Mouse (Mus musculus) hindbrain, embryonic 15.5 days (tissue): ENCODE data around the gene Astn2. TPM values are rescaled to one million over a fixed set of nuclear protein-coding genes. Genes with fewer than 3 reads are reported as not detected.

ENCODE experiments used
- ATAC-seq: fragments of 200-750 bp; cut with Nextera tagmentation; 2 replicates; pipeline ENCODE4 v1.8.0; 2017; ENCODE audit warnings: low read depth, moderate number of reproducible peaks, moderate TSS enrichment; ENCODE audit not compliant: low FRiP score
- H3K27ac ChIP-seq: fragments of 300-500 bp; sonication (generic); replicated peaks from 2 replicates; pipeline ENCODE4 v1.5.1; 2015; ENCODE audit warnings: mild to moderate bottlenecking, inconsistent platforms
- H3K27me3 ChIP-seq: fragments of 300-500 bp; sonication (generic); 2 replicates; pipeline ENCODE4 v1.6.1; 2015; ENCODE audit warnings: control low read depth, inconsistent platforms
- H3K36me3 ChIP-seq: fragments of 300-500 bp; sonication (generic); 2 replicates; pipeline ENCODE4 v1.6.1; 2015; ENCODE audit warnings: control low read depth, inconsistent platforms
- H3K4me1 ChIP-seq: fragments of 300-500 bp; sonication (generic); replicated peaks from 2 replicates; pipeline ENCODE4 v1.6.1; 2015; ENCODE audit warnings: control low read depth, inconsistent platforms
- H3K4me2 ChIP-seq: fragments of 300-500 bp; sonication (generic); 2 replicates; pipeline ENCODE4 v1.6.1; 2015; ENCODE audit warnings: moderate library complexity, mild to moderate bottlenecking, inconsistent platforms
- H3K4me3 ChIP-seq: fragments of 300-500 bp; sonication (generic); 2 replicates; pipeline ENCODE4 v1.5.1; 2015; ENCODE audit warnings: mild to moderate bottlenecking, inconsistent platforms
- H3K9ac ChIP-seq: fragments of 300-500 bp; sonication (generic); 2 replicates; pipeline ENCODE4 v1.6.1; 2015; ENCODE audit warnings: inconsistent platforms
- H3K9me3 ChIP-seq: fragments of 300-500 bp; sonication (generic); 2 replicates; pipeline ENCODE4 v1.6.1; 2016; ENCODE audit warnings: control low read depth, inconsistent platforms
- WGBS: fragments of 180-500 bp; shearing (Covaris S2); methylation state at CpG from one replicate; pipeline ENCODE4 v1.1.7; 2015; 5-methylcytosine and 5-hydroxymethylcytosine counted together
- polyA plus RNA-seq: library from polyadenylated mRNA; unstranded; fragments of >200 nt; fragmentation: Nextera tagmentation; extraction: Ambion mirVana; gene quantifications from 2 replicates; pipeline ENCODE4 v1.2.1, GENCODE M21; 2015

The Astn2 gene
- polyA plus RNA-seq, 1 experiment from 2014 or later = 3.5 TPM

DNA sequence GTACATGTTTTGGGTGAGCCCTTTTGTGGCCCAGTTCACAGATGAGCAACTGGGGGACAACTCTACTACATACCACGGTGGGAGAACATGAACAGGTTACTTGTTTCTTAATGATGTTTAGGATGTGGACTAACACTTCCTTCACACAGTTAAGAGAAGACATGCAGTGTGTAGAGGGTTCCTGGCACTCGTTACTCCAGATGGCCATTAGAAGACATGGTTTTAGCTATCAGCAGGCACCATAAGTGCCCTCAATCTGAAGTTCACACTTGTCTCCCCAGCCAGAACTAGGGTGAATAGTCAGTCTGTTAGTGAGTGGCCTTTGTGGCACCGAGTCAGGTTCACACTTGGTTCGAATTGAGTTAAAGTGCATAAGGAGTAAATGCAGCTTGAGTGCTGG, 796.3 kb downstream of the Astn2 start:
- ATAC-seq = no peak
- Histone ChIP-seq H3K9me3 (no peaks in the 10 kb centered on the region), H3K4me1 (peaks cover 50% of the 10 kb centered on the region), H3K4me3 (no peak overlapping the region), H3K4me2 (no peak overlapping the region), H3K9ac (no peak overlapping the region), H3K27ac (no peak overlapping the region), H3K27me3 (no peaks in the 10 kb centered on the region), H3K36me3 (peaks cover 2% of the 10 kb centered on the region; the same call in 1 of the 2 replicates)
- WGBS = 95% methylated on average over 4 of the region's 4 CpGs

DNA sequence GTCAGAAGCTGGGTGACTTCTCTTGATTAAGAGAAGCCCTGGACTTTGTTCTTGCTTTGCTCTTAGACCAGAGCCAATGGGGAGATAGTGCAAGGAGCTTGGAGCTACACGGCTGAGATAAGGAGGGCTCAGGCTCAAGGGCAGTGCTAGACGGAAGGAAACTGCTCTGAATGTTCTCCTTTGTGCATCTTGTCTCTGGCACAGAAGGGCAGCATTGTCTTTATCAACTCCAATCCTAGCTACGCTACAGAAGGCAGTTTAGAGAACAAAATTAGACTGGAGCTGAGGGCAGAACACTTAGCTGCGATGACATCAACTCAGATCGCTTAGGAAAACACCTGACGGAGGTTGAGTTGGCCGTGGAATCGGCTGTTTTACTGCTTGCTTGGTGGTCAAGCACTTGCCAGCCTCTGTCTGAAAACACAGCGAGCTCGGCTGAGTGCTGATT, 797.2 kb downstream of the Astn2 start:
- Histone ChIP-seq H3K4me1 (peaks cover 50% of the 10 kb centered on the region), H3K9ac (no peak overlapping the region), H3K27me3 (no peaks in the 10 kb centered on the region), H3K27ac (no peak overlapping the region), H3K4me2 (peak overlapping the region; percentile 60), H3K9me3 (no peaks in the 10 kb centered on the region), H3K4me3 (peak overlapping the region; percentile 0; the same call in 1 of the 2 replicates), H3K36me3 (no peaks in the 10 kb centered on the region)
- 81% methylated on average over 10 of the region's 10 CpGs for WGBS
- no peak for ATAC-seq

DNA sequence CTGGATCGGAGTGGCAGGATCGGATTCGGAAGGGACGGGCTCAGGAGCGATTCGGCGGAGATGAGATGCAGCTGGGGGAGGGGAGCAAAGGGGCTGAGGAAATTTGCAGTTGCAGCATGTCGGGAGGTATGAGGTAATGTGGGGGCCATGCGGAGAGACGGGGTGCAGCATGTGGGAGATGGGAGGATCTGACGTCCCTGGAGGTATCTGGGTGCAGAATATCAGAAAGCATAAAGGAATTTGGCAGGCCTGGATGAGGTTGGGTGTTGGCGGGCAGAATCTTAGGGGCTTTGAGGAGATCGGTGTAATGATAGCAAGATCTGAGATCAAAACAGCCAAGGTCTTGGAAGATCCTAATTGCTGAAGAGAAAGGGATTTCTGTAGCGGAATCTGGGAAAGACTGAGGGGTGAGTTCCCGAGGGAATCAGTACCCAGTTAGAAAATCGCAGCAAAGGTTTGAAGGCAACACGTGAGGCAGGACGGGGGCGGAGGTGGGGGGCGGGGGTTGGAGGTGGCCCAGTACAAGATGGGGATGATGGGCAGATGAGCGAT, 799.2 kb downstream of the Astn2 start:
- Histone ChIP-seq H3K36me3 (no peaks in the 10 kb centered on the region), H3K27me3 (no peaks in the 10 kb centered on the region), H3K4me3 (peak overlapping the region; percentile 76), H3K4me2 (peak overlapping the region; percentile 60), H3K9me3 (no peaks in the 10 kb centered on the region), H3K4me1 (peaks cover 40% of the 10 kb centered on the region), H3K9ac (peak overlapping the region; percentile 82), H3K27ac (peak overlapping the region; percentile 90)
- WGBS = under 1% methylated on average over 21 of the region's 21 CpGs
- ATAC-seq = peak; percentile 88

DNA sequence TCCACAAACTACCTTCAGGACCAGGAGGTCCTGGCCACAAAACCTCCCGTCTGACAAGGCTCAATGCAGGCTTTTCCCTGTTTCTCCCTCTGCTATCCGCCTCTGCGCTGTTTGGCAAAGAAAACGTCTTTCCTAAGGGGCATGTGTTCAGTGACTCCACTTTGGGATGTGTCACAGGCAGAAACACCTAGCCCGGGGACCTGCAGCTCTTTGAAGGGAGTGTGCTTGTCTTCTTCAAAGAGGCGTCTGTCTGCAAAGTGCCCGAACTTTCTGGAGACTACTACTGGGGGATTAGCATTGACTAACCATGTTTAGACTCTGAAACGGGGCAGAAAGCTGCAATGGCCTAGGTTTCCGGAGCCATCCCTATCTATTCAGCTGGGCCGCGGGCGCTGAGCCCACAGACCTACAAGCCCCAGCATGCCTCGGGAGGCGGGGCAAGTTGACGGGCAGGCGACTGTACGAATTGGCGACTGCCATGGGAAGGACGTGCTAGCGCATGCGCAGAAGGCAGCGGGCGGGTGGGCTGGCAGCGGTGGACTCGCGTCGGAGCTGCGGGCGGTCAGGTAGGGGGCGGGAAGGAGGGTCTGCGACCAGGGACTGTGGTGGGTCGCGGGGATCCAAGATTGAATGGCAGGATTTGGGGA, 799.8 kb downstream of the Astn2 start, which contains the start of gene Trim32:
TSS of gene Trim32 (plus strand) at position 483 of the 647 bp plus-strand sequence.
- no peaks in the 10 kb centered on the region for H3K9me3 ChIP-seq
- 3% methylated on average over 33 of the region's 33 CpGs for WGBS
- H3K4me3 ChIP-seq = peak within 1 kb of the TSS; percentile 76
- ATAC-seq = peak; percentile 96
- no peaks in the 10 kb centered on the region for H3K27me3 ChIP-seq
- no peaks in the 10 kb centered on the region for H3K36me3 ChIP-seq
- H3K9ac ChIP-seq = peak within 1 kb of the TSS; percentile 82
- H3K4me1 ChIP-seq = peaks cover 36% of the 10 kb centered on the region
- peak within 1 kb of the TSS; percentile 90 for H3K27ac ChIP-seq
- H3K4me2 ChIP-seq = peak within 1 kb of the TSS; percentile 60

DNA sequence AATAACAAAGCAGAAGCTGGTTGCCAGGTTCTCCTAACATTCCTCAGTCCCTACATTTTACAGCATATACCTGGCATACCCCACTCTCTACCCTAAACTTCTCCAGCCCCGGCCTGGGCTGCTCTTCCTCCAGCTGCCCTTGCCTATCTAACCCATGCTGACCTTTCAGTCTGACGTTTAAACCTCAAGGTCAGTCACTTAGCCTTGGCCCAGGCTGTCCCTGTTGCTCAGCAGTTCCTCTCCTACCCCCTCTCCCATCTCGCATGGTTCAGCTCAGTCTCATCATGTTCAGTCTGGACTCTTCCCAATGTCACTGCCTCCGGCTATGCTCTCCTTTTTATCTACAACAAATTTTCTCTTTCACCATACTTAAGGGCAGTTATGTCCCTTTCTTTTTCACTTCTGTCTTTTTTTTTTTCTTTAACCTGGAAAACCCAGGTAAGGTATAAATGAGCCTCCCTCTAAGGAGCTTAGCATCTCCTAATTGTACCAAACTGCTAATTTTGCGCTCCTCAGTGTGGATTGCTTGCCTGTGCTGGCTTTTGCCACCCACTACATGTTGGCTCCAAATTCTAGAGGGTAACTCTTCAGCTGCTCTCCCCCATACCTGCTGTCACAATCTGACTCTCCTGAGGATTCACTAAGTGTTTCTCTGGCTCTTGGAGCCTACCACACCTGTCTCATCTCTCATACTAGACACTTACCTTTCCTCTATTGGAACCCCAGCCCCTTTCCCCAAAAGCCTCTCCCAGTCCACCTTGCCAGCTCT, 809.6 kb downstream of the Astn2 start:
- H3K4me1 ChIP-seq = no peaks in the 10 kb centered on the region
- no peak overlapping the region for H3K4me3 ChIP-seq
- H3K27ac ChIP-seq = no peak overlapping the region
- no peaks in the 10 kb centered on the region for H3K27me3 ChIP-seq
- H3K9ac ChIP-seq = no peak overlapping the region
- no peaks in the 10 kb centered on the region for H3K9me3 ChIP-seq
- no peak overlapping the region for H3K4me2 ChIP-seq
- no peak for ATAC-seq
- WGBS = 77% methylated on average over 5 of the region's 5 CpGs
- no peaks in the 10 kb centered on the region for H3K36me3 ChIP-seq

DNA sequence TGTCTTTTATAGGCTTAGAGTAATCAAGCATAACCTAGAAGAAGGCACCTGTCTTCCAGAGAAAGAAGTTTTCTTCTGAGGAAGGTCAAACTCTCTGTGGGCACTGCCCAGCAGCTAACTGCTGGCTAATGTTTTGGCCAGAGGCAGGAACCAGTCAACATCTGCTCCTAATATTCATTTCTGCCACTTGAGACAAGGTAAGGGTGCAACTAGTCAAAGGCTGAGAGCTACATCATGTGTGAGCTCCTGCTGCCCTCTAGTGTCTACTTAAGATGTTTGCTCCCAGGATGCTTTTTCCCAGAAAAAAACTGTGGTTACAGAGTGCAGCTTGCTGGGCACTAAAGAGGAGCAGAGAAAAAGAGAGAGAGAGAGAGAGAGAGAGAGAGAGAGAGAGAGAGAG, 814.6 kb downstream of the Astn2 start:
- Histone ChIP-seq H3K36me3 (no peaks in the 10 kb centered on the region), H3K27ac (no peak overlapping the region), H3K4me2 (no peak overlapping the region), H3K4me1 (peaks cover 6% of the 10 kb centered on the region; the same call in 1 of the 2 replicates), H3K4me3 (no peak overlapping the region), H3K27me3 (no peaks in the 10 kb centered on the region), H3K9me3 (no peaks in the 10 kb centered on the region), H3K9ac (no peak overlapping the region)
- ATAC-seq = peak; percentile 71; the same call in 1 of the 2 replicates

DNA sequence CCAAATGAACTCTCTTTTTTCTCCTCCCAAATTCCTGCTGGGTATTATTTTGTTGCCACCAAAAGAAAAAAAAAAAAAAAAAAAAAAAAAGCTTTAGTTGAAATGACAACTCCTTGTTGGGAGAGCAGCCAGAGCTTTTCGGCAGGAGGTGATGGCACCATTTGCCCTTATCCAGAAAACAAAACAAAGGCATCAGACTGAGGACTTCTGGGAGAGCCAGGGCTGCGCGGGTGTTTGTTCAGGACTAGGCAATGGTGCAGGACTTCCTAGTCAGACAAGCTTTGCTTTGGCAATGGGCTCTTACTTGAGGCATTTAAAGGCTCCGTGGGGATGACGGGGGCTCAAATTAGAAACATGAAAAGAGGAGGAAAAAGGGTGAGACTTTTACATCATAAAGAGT, 817.5 kb downstream of the Astn2 start:
- no peaks in the 10 kb centered on the region for H3K36me3 ChIP-seq
- H3K9ac ChIP-seq = no peak overlapping the region
- peaks cover 6% of the 10 kb centered on the region; the same call in 1 of the 2 replicates for H3K4me1 ChIP-seq
- no peaks in the 10 kb centered on the region for H3K27me3 ChIP-seq
- H3K4me3 ChIP-seq = no peak overlapping the region
- H3K27ac ChIP-seq = no peak overlapping the region
- H3K4me2 ChIP-seq = no peak overlapping the region
- no peaks in the 10 kb centered on the region for H3K9me3 ChIP-seq
- 0 out of 2 replicates have a peak, but pooled peaks have one; percentile 43 for ATAC-seq
- WGBS = 28% methylated on average over 5 of the region's 5 CpGs

DNA sequence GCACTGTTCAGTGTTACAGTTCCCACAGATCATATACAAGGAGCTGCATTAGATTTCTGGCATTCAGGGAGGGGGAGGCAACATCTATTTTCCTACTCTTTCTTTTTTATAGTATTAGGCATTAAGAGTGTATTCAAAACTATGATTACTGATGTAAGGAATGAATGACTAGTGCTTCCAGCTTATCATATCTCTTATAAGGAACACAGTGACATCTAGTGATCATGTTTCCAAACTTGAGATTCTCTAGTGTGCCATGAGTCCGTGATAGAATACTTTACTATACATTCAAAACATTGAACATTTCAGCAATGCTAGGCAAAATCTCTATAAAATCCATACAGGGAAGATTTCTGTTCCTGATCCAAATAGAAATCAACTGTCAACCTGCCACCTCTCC, 824.2 kb downstream of the Astn2 start:
- no peak overlapping the region for H3K27ac ChIP-seq
- WGBS = 65% methylated on average over 1 of the region's 1 CpGs
- no peaks in the 10 kb centered on the region for H3K36me3 ChIP-seq
- H3K4me1 ChIP-seq = no peaks in the 10 kb centered on the region
- H3K9me3 ChIP-seq = no peaks in the 10 kb centered on the region
- H3K4me3 ChIP-seq = no peak overlapping the region
- no peak overlapping the region for H3K4me2 ChIP-seq
- no peak for ATAC-seq
- H3K27me3 ChIP-seq = no peaks in the 10 kb centered on the region
- no peak overlapping the region for H3K9ac ChIP-seq

DNA sequence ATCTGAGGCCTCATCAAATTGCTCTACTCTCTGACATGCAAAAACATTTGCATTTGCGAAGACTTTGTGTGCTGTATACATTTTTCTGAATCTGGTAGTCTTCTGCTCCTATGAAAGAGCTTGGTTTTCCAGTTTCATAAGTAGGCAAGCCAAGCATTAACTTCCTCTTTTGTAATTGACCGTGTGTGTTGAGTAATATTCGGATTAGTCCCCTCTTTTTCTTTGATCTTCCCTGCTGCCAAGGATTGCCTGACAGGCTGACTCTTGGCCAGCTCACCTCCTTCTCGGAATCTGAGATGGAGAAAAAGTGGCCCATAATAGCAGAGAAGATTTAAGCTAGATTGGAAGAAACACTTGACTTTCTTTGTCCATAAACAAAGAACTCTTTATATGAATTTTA, 838.9 kb downstream of the Astn2 start:
- no peak overlapping the region for H3K9ac ChIP-seq
- WGBS = 73% methylated on average over 4 of the region's 4 CpGs
- no peak overlapping the region for H3K4me2 ChIP-seq
- H3K36me3 ChIP-seq = no peaks in the 10 kb centered on the region
- no peaks in the 10 kb centered on the region for H3K27me3 ChIP-seq
- H3K9me3 ChIP-seq = no peaks in the 10 kb centered on the region
- no peak for ATAC-seq
- no peak overlapping the region for H3K27ac ChIP-seq
- no peak overlapping the region for H3K4me3 ChIP-seq
- no peaks in the 10 kb centered on the region for H3K4me1 ChIP-seq

DNA sequence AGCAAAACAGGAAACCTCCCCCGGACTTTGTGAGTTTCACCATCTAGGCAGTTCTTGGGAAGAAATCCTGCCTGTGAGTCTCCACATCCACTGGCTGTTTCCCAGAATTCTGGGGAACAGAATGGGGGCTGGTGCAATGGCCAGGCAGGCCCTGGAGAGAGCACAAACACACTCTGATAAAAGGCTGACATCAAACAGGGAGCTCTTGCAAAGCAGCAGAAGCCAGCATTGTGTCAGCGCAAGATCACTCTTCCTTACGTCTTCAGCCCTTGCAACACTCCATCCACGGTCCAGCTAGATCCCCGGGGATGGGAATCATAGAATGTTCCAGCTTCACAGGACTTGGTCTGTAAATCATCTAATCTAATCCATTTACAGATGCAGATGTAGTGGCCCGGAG, 855.9 kb downstream of the Astn2 start:
- WGBS = 67% methylated on average over 6 of the region's 6 CpGs
- Histone ChIP-seq H3K4me1 (no peaks in the 10 kb centered on the region), H3K4me2 (no peak overlapping the region)

DNA sequence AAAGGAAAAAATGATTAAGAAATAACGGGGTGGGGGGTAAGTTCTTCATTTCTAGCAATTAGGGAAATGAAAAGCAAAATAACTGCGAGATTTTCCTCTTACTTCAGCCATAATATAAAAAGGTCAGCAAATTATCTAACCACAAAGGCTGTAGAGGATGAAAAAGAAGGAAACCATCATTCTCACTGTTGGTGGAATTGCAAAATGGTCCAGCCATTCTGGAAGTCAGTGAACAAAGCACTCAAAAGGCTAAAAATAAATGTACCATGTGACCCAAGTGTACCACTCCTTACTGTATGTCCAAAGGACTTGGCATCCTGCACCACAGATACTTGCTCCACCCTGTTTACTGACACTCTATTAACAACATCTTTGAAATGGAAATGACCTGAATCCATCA, 858.8 kb downstream of the Astn2 start:
- no peaks in the 10 kb centered on the region for H3K4me1 ChIP-seq
- 85% methylated on average over 2 of the region's 2 CpGs for WGBS

More for the DNA sequence above, 855.9 kb downstream of the Astn2 start:
- Histone ChIP-seq H3K9ac (no peak overlapping the region), H3K4me3 (no peak overlapping the region), H3K36me3 (no peaks in the 10 kb centered on the region), H3K27ac (no peak overlapping the region), H3K27me3 (no peaks in the 10 kb centered on the region), H3K9me3 (no peaks in the 10 kb centered on the region)
- no peak for ATAC-seq

DNA sequence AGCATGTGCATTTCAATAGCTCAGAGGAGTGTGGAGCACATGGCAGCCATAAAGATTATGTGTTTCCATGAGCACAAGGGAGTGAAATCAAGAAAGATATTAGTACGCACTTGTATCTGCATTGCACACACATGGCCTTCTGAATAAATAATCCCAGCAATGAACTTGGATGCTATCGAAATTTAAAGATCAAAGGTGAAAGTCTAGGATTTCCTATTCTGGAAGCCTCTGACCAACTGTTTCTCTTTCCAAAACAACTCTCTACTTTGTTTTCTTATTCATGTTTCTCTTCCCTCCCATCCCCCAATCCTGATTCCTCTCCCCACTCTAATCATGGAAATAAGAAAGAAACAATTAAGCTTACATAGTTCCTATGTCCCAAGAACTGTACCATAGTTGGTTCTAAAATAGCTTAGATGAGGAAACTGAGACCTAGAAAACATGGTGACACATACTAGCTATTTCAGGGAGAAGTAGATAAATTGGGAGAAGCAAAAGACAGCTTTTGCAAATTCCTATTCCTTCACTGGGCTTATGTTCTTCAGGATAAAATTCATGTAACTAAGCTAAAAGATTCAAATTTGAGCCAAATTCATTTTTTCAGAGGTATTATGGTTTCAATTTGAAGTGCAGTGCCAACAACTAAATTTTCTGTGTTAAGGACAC, 872.2 kb downstream of the Astn2 start:
- 94% methylated on average over 2 of the region's 2 CpGs for WGBS
- Histone ChIP-seq H3K9me3 (no peaks in the 10 kb centered on the region), H3K27ac (no peak overlapping the region), H3K36me3 (no peaks in the 10 kb centered on the region), H3K27me3 (no peaks in the 10 kb centered on the region), H3K9ac (no peak overlapping the region), H3K4me3 (no peak overlapping the region), H3K4me1 (no peaks in the 10 kb centered on the region), H3K4me2 (no peak overlapping the region)
- no peak for ATAC-seq

More for the DNA sequence above, 858.8 kb downstream of the Astn2 start:
- H3K9me3 ChIP-seq = no peaks in the 10 kb centered on the region
- no peak for ATAC-seq
- no peaks in the 10 kb centered on the region for H3K36me3 ChIP-seq
- no peaks in the 10 kb centered on the region for H3K27me3 ChIP-seq
- H3K9ac ChIP-seq = no peak overlapping the region
- no peak overlapping the region for H3K27ac ChIP-seq
- H3K4me3 ChIP-seq = no peak overlapping the region
- H3K4me2 ChIP-seq = no peak overlapping the region
